Mouse (Mus musculus) ES-E14 (cell line): ENCODE measurements around the gene Fut1.

Source experiments
- CHD2 ChIP-seq: IDR thresholded peaks from 2 replicates; pipeline ENCODE4 v1.6.1; 2014; ENCODE audit warnings: mild to moderate bottlenecking, low read depth, low read length, inconsistent platforms
- HCFC1 ChIP-seq: IDR thresholded peaks from 2 replicates; pipeline ENCODE4 v1.6.1; 2012; ENCODE audit warnings: low read length, inconsistent platforms, borderline replicate concordance; ENCODE audit not compliant: insufficient read depth
- MAFK ChIP-seq: IDR thresholded peaks from 2 replicates; pipeline ENCODE4 v1.6.1; 2014; ENCODE audit warnings: mild to moderate bottlenecking, low read depth, low read length, inconsistent platforms; ENCODE audit not compliant: insufficient read depth
- ZC3H11A ChIP-seq: IDR thresholded peaks from 2 replicates; pipeline ENCODE4 v1.6.1; 2012; ENCODE audit warnings: low read depth, mild to moderate bottlenecking, inconsistent platforms, low read length, borderline replicate concordance
- ZNF384 ChIP-seq: IDR thresholded peaks from 2 replicates; pipeline ENCODE4 v1.6.1; 2012; ENCODE audit warnings: low read depth, low read length, inconsistent platforms

- TF ChIP-seq HCFC1 (no peak), ZNF384 (no peak), ZC3H11A (no peak), MAFK (no peak), CHD2 (no peak)
These were observed 49.1 kb downstream of the Fut1 start, which contains the start of gene Fut2 for GRCm38 (mm10) chr7:45666161-45666560.
